29 mouse cellular contexts compared by ENCODE assay signal in genomic region chr2:156635091-156635490, GRCm38 (mm10).
"Had no signal": no experiment of that assay in that cellular context is flagged by ENCODE, and none has a peak within 500 bp of the region (broad histone marks: within the 10 kb centered on the region; RNA-seq: fewer than 3 reads in every experiment).

No protein-coding gene starts in this region.

- H3K4me2 ChIP-seq: limb, embryonic 12.5 days; limb, embryonic 13.5 days; limb, embryonic 15.5 days; liver, embryonic 11.5 days; liver, embryonic 12.5 days; liver, embryonic 13.5 days; liver, embryonic 15.5 days; lung, embryonic 14.5 days; lung, embryonic 15.5 days; midbrain, embryonic 11.5 days; midbrain, embryonic 12.5 days; midbrain, embryonic 13.5 days; midbrain, embryonic 15.5 days had no signal

- H3K9ac ChIP-seq: limb, embryonic 12.5 days; limb, embryonic 13.5 days; limb, embryonic 15.5 days; liver, embryonic 12.5 days; liver, embryonic 13.5 days; liver, embryonic 14.5 days; liver, embryonic 15.5 days; liver, postnatal 0 days; lung, embryonic 14.5 days; lung, embryonic 15.5 days; midbrain, embryonic 12.5 days; midbrain, embryonic 13.5 days; midbrain, embryonic 15.5 days had no signal

- H3K27me3 ChIP-seq: limb, embryonic 12.5 days; limb, embryonic 13.5 days; limb, embryonic 15.5 days; liver, embryonic 13.5 days; lung, embryonic 15.5 days; midbrain, embryonic 12.5 days; midbrain, embryonic 13.5 days; midbrain, embryonic 15.5 days had no signal

- H3K27ac ChIP-seq: limb, embryonic 10.5 days; limb, embryonic 12.5 days; limb, embryonic 13.5 days; limb, embryonic 15.5 days; liver, embryonic 12.5 days; liver, embryonic 13.5 days; liver, embryonic 14.5 days; liver, embryonic 15.5 days; lung, embryonic 15.5 days; macrophage; midbrain, embryonic 10.5 days; midbrain, embryonic 12.5 days; midbrain, embryonic 13.5 days; midbrain, embryonic 15.5 days had no signal

- H3K4me3 ChIP-seq: limb, embryonic 10.5 days; limb, embryonic 12.5 days; limb, embryonic 13.5 days; limb, embryonic 15.5 days; liver, embryonic 12.5 days; liver, embryonic 13.5 days; liver, embryonic 15.5 days; lung, embryonic 15.5 days; megakaryocyte, embryonic 14.5 days; midbrain, embryonic 10.5 days; midbrain, embryonic 12.5 days; midbrain, embryonic 13.5 days; midbrain, embryonic 15.5 days; myocyte had no signal

- H3K36me3 ChIP-seq: limb, embryonic 10.5 days; limb, embryonic 12.5 days; limb, embryonic 13.5 days; limb, embryonic 15.5 days; liver, embryonic 12.5 days; liver, embryonic 13.5 days; liver, embryonic 15.5 days; lung, embryonic 15.5 days; midbrain, embryonic 10.5 days; midbrain, embryonic 12.5 days; midbrain, embryonic 13.5 days; midbrain, embryonic 15.5 days had no signal

- DNase-seq: left cerebral cortex, postnatal 4 days; liver; liver, embryonic 13.5 days; liver, postnatal 0 days; lung, adult 18-20 months; lung, adult 2 months; lung, embryonic 14.5 days; lung, postnatal 10 days; lung, postnatal 14 days; lung, postnatal 36 days; lung, postnatal 4 days; midbrain, embryonic 14.5 days had no signal

- H3K9me3 ChIP-seq: limb, embryonic 10.5 days; limb, embryonic 15.5 days; liver, embryonic 13.5 days; liver, embryonic 15.5 days; lung, embryonic 15.5 days; midbrain, embryonic 10.5 days; midbrain, embryonic 12.5 days; midbrain, embryonic 15.5 days had no signal

- H3K4me1 ChIP-seq: limb, embryonic 10.5 days; limb, embryonic 12.5 days; limb, embryonic 13.5 days; limb, embryonic 15.5 days; liver, embryonic 12.5 days; liver, embryonic 13.5 days; liver, embryonic 15.5 days; lung, embryonic 15.5 days; megakaryocyte, embryonic 14.5 days; midbrain, embryonic 12.5 days; midbrain, embryonic 13.5 days; midbrain, embryonic 15.5 days had no signal
